Mouse (Mus musculus) retina, adult 2 months (tissue): Measurements from ENCODE around the gene Zfp592.
"Not testable (repeated sequence)": the region's sequence is repeated elsewhere in the genome, so short reads cannot be mapped to it uniquely, and the experiment has no call there.

Experiments used
- DNase-seq: peaks from one replicate; pipeline ENCODE4 v3.0.0-alpha.2; 2012; ENCODE audit warnings: low read depth, low spot score

Gene Zfp592

GRCm38 (mm10) chr7:80992980-80993833 lies at the start of gene Zfp592:
Gene Zfp592, plus strand, starts transcription at chr7:80993681.
- DNase-seq = peak; percentile 51

- DNase-seq = peak; percentile 83
These were observed 45.8 kb upstream of the Zfp592 start, which contains the start of gene Sec11a for GRCm38 (mm10) chr7:80947445-80948350. Gene Sec11a, minus strand, starts transcription at chr7:80947780.

- no peak for DNase-seq
These were observed 42.0 kb upstream of the Zfp592 start for GRCm38 (mm10) chr7:80951461-80951860.

GRCm38 (mm10) chr7:80952140-80952539 lies 41.3 kb upstream of the Zfp592 start:
- DNase-seq = no peak

GRCm38 (mm10) chr7:80954251-80954650 lies 39.2 kb upstream of the Zfp592 start:
- no peak for DNase-seq

GRCm38 (mm10) chr7:80956891-80957290 lies 36.6 kb upstream of the Zfp592 start:
- DNase-seq = no peak

- no peak for DNase-seq
These were observed 34.5 kb upstream of the Zfp592 start for GRCm38 (mm10) chr7:80959003-80959402.

GRCm38 (mm10) chr7:80962799-80963198 lies 30.7 kb upstream of the Zfp592 start:
- DNase-seq = no peak

- DNase-seq = no peak
These were observed 22.6 kb upstream of the Zfp592 start for GRCm38 (mm10) chr7:80970913-80971312.

- no peak for DNase-seq
These were observed 22.1 kb upstream of the Zfp592 start for GRCm38 (mm10) chr7:80971419-80971818.

- DNase-seq = no peak
These were observed 21.4 kb upstream of the Zfp592 start for GRCm38 (mm10) chr7:80972082-80972481.

GRCm38 (mm10) chr7:80972920-80973637 lies 20.4 kb upstream of the Zfp592 start:
- DNase-seq = not testable (repeated sequence)

GRCm38 (mm10) chr7:80973638-80974015 lies 19.9 kb upstream of the Zfp592 start:
- DNase-seq = not testable (repeated sequence)

- DNase-seq = no peak
These were observed 12.9 kb upstream of the Zfp592 start for GRCm38 (mm10) chr7:80980566-80980965.

- no peak for DNase-seq
These were observed 6.9 kb upstream of the Zfp592 start for GRCm38 (mm10) chr7:80986458-80987187.

- no peak for DNase-seq
These were observed 5.5 kb upstream of the Zfp592 start for GRCm38 (mm10) chr7:80987805-80988625.

- no peak for DNase-seq
These were observed 3.2 kb upstream of the Zfp592 start for GRCm38 (mm10) chr7:80990276-80990675.

GRCm38 (mm10) chr7:80991589-80991988 lies 1.9 kb upstream of the Zfp592 start:
- no peak for DNase-seq

- no peak for DNase-seq
These were observed 1.4 kb upstream of the Zfp592 start for GRCm38 (mm10) chr7:80992063-80992462.

- no peak for DNase-seq
These were observed 876 bp upstream of the Zfp592 start for GRCm38 (mm10) chr7:80992631-80992979.
